Mouse (Mus musculus) kidney, postnatal 0 days (tissue): ENCODE results near the gene Steap1. TPM values are rescaled to one million over a fixed set of nuclear protein-coding genes. Genes with fewer than 3 reads are reported as not detected.

ENCODE experiments used
- ATAC-seq: fragments of 200-750 bp; cut with Nextera tagmentation; replicated peaks from 2 replicates; pipeline ENCODE4 v1.8.0; 2017; ENCODE audit warnings: low read depth, moderate number of reproducible peaks, moderate TSS enrichment, moderate library complexity; ENCODE audit not compliant: low FRiP score
- DNase-seq: peaks from one replicate; pipeline ENCODE4 v3.0.0-alpha.2; 2016; ENCODE audit warnings: low spot score
- H3K27ac ChIP-seq: fragments of 300-500 bp; sonication (generic); 2 replicates; pipeline ENCODE4 v1.5.1; 2014; ENCODE audit warnings: mild to moderate bottlenecking
- H3K27me3 ChIP-seq: fragments of 300-500 bp; sonication (generic); 2 replicates; pipeline ENCODE4 v1.6.1; 2014; ENCODE audit warnings: low read length, mixed read lengths; ENCODE audit not compliant: insufficient read depth
- H3K36me3 ChIP-seq: fragments of 300-500 bp; sonication (generic); 2 replicates; pipeline ENCODE4 v1.6.1; 2014; ENCODE audit warnings: low read length, mixed read lengths; ENCODE audit not compliant: insufficient read depth
- H3K4me1 ChIP-seq: fragments of 300-500 bp; sonication (generic); replicated peaks from 2 replicates; pipeline ENCODE4 v1.6.1; 2014; ENCODE audit warnings: antibody characterized with exemption, low read length, mixed read lengths; ENCODE audit not compliant: insufficient read depth
- H3K4me2 ChIP-seq: fragments of 300-500 bp; sonication (generic); 2 replicates; pipeline ENCODE4 v1.6.1; 2014; ENCODE audit warnings: mild to moderate bottlenecking, low read length, moderate library complexity, mixed read lengths
- H3K4me3 ChIP-seq: fragments of 300-500 bp; sonication (generic); replicated peaks from 2 replicates; pipeline ENCODE4 v1.5.1; 2014; ENCODE audit warnings: low read depth, low read length
- H3K9ac ChIP-seq: fragments of 300-500 bp; sonication (generic); 2 replicates; pipeline ENCODE4 v1.6.1; 2014; ENCODE audit warnings: low read depth, low read length
- H3K9me3 ChIP-seq: fragments of 300-500 bp; sonication (generic); replicated peaks from 2 replicates; pipeline ENCODE4 v1.6.1; 2016; ENCODE audit warnings: low read length, inconsistent platforms, mixed read lengths
- CTCF ChIP-seq: IDR thresholded peaks from 2 replicates; pipeline ENCODE4 v1.5.1; 2016; ENCODE audit warnings: antibody characterized with exemption, low read depth, mild to moderate bottlenecking, moderate library complexity
- WGBS: fragments of 180-500 bp; shearing (Covaris S2); extraction: QIAGEN DNeasy Blood & Tissue Kit; methylation state at CpG from one replicate; pipeline ENCODE4 v1.1.7; 2014; 5-methylcytosine and 5-hydroxymethylcytosine counted together
- polyA plus RNA-seq: library from polyadenylated mRNA; unstranded; fragments of >200 nt; fragmentation: Nextera tagmentation; extraction: Ambion mirVana; gene quantifications from 2 replicates; pipeline ENCODE4 v1.2.1, GENCODE M21; 2015

Steap1 gene
- 12.1 and 13.2 TPM in 2 replicates for polyA plus RNA-seq

GRCm38 (mm10) chr5:5748866-5749682 lies at the start of gene Steap1:
Gene Steap1 (minus strand): TSS chr5:5749326.
- H3K27ac ChIP-seq = no peak within 1 kb of the TSS
- H3K9me3 ChIP-seq = no peaks in the 10 kb centered on the region
- peak; percentile 92 for TF ChIP-seq CTCF
- no peaks in the 10 kb centered on the region for H3K36me3 ChIP-seq
- H3K4me1 ChIP-seq = no peaks in the 10 kb centered on the region
- DNase-seq (peak; percentile 81), ATAC-seq (peak; percentile 94)
- peak within 1 kb of the TSS; percentile 45 for H3K4me3 ChIP-seq
- WGBS = under 1% methylated on average over 75 of the region's 75 CpGs
- H3K27me3 ChIP-seq = no peaks in the 10 kb centered on the region
- peak within 1 kb of the TSS; percentile 81 for H3K4me2 ChIP-seq
- peak within 1 kb of the TSS; percentile 53 for H3K9ac ChIP-seq

- no peak for ATAC-seq
- DNase-seq = no peak
- no peak overlapping the region for H3K9ac ChIP-seq
- WGBS = 88% methylated on average over 2 of the region's 2 CpGs
- H3K4me3 ChIP-seq = no peak overlapping the region
- H3K4me2 ChIP-seq = no peak overlapping the region
- no peaks in the 10 kb centered on the region for H3K4me1 ChIP-seq
- no peak overlapping the region for H3K27ac ChIP-seq
- no peak for TF ChIP-seq CTCF
- H3K9me3 ChIP-seq = no peaks in the 10 kb centered on the region
- no peaks in the 10 kb centered on the region for H3K36me3 ChIP-seq
- H3K27me3 ChIP-seq = no peaks in the 10 kb centered on the region
Measured at GRCm38 (mm10) chr5:5787106-5787505, 38.0 kb upstream of the Steap1 start.

- no peak for ATAC-seq
Measured at GRCm38 (mm10) chr5:5756392-5757019, 7.4 kb upstream of the Steap1 start.

GRCm38 (mm10) chr5:5755039-5755438 lies 5.9 kb upstream of the Steap1 start:
- Histone ChIP-seq H3K27me3 (no peaks in the 10 kb centered on the region), H3K36me3 (no peaks in the 10 kb centered on the region), H3K9ac (no peak overlapping the region), H3K4me2 (no peak overlapping the region), H3K4me1 (no peaks in the 10 kb centered on the region), H3K9me3 (no peaks in the 10 kb centered on the region), H3K27ac (no peak overlapping the region), H3K4me3 (no peak overlapping the region)
- peak; percentile 66 for DNase-seq
- peak; percentile 90 for TF ChIP-seq CTCF
- under 1% methylated on average over 9 of the region's 9 CpGs for WGBS
- no peak for ATAC-seq

More at GRCm38 (mm10) chr5:5756392-5757019, 7.4 kb upstream of the Steap1 start:
- Histone ChIP-seq H3K4me3 (no peak overlapping the region), H3K4me2 (no peak overlapping the region), H3K27ac (no peak overlapping the region), H3K27me3 (no peaks in the 10 kb centered on the region), H3K9ac (no peak overlapping the region), H3K9me3 (no peaks in the 10 kb centered on the region), H3K4me1 (no peaks in the 10 kb centered on the region), H3K36me3 (no peaks in the 10 kb centered on the region)
- WGBS = 64% methylated on average over 3 of the region's 3 CpGs
- peak; percentile 50 for TF ChIP-seq CTCF
- DNase-seq = peak; percentile 16

- Histone ChIP-seq H3K9ac (no peak overlapping the region), H3K4me1 (no peaks in the 10 kb centered on the region), H3K9me3 (no peaks in the 10 kb centered on the region), H3K27me3 (no peaks in the 10 kb centered on the region), H3K36me3 (no peaks in the 10 kb centered on the region), H3K4me3 (peak overlapping the region; percentile 45), H3K27ac (no peak overlapping the region), H3K4me2 (peak overlapping the region; percentile 81)
- 0% methylated on average over 13 of the region's 13 CpGs for WGBS
- DNase-seq = peak; percentile 78
- peak; percentile 61 for ATAC-seq
- peak; percentile 75 for TF ChIP-seq CTCF
Measured at GRCm38 (mm10) chr5:5749772-5750222, 671 bp upstream of the Steap1 start.

GRCm38 (mm10) chr5:5734445-5734844 lies 14.7 kb downstream of the Steap1 start:
- no peak overlapping the region for H3K4me2 ChIP-seq
- TF ChIP-seq CTCF = no peak
- H3K27me3 ChIP-seq = no peaks in the 10 kb centered on the region
- no peak overlapping the region for H3K9ac ChIP-seq
- no peaks in the 10 kb centered on the region for H3K9me3 ChIP-seq
- WGBS = 94% methylated on average over 9 of the region's 9 CpGs
- no peak for ATAC-seq
- H3K36me3 ChIP-seq = no peaks in the 10 kb centered on the region
- DNase-seq = no peak
- no peak overlapping the region for H3K4me3 ChIP-seq
- H3K4me1 ChIP-seq = no peaks in the 10 kb centered on the region
- H3K27ac ChIP-seq = no peak overlapping the region
